Mouse (Mus musculus): ENCODE data around the gene Tedc1. TPM values are rescaled to one million over a fixed set of nuclear protein-coding genes. Genes with fewer than 3 reads are reported as not detected.

Gene Tedc1
- polyA plus RNA-seq, 1 experiment, result 23.8 TPM

- Histone ChIP-seq H3K27me3 (ENCODE audit: control insufficient read depth, insufficient read depth, insufficient read length) (no peaks in the 10 kb centered on the region), H3K36me3 (ENCODE audit: control insufficient read depth, insufficient read depth) (peaks cover 65% of the 10 kb centered on the region), H3K79me2 (ENCODE audit: control insufficient read depth, insufficient read depth) (peaks cover 32% of the 10 kb centered on the region), H3K79me3 (ENCODE audit: low read depth) (peaks cover 17% of the 10 kb centered on the region), H3ac (ENCODE audit: control insufficient read depth, insufficient read length, low read depth) (no peak overlapping the region), H3K4me3 (ENCODE audit: insufficient read depth, poor library complexity, severe bottlenecking) (no peak overlapping the region)
- TF ChIP-seq CEBPB (IDR thresholded peaks at IDR 0.05; ENCODE audit: low read depth) (no peak), FOSL1 (IDR thresholded peaks at IDR 0.05; ENCODE audit: insufficient read depth, low read length, poor library complexity, severe bottlenecking) (no peak), MYOG (IDR thresholded peaks at IDR 0.05; ENCODE audit: control insufficient read depth, extremely low read depth, insufficient read length) (no peak), MAX (IDR thresholded peaks at IDR 0.05) (no peak), MYOD1 (IDR thresholded peaks at IDR 0.05; ENCODE audit: control insufficient read depth, insufficient read length, low read depth) (no peak), CTCF (IDR thresholded peaks at IDR 0.05; ENCODE audit: control insufficient read depth, insufficient read depth, insufficient read length) (no peak), USF1 (IDR thresholded peaks at IDR 0.05; ENCODE audit: low read depth) (no peak)
Measured at GRCm38 (mm10) chr12:113114856-113115538, 41.2 kb upstream of the Tedc1 start.

DNA sequence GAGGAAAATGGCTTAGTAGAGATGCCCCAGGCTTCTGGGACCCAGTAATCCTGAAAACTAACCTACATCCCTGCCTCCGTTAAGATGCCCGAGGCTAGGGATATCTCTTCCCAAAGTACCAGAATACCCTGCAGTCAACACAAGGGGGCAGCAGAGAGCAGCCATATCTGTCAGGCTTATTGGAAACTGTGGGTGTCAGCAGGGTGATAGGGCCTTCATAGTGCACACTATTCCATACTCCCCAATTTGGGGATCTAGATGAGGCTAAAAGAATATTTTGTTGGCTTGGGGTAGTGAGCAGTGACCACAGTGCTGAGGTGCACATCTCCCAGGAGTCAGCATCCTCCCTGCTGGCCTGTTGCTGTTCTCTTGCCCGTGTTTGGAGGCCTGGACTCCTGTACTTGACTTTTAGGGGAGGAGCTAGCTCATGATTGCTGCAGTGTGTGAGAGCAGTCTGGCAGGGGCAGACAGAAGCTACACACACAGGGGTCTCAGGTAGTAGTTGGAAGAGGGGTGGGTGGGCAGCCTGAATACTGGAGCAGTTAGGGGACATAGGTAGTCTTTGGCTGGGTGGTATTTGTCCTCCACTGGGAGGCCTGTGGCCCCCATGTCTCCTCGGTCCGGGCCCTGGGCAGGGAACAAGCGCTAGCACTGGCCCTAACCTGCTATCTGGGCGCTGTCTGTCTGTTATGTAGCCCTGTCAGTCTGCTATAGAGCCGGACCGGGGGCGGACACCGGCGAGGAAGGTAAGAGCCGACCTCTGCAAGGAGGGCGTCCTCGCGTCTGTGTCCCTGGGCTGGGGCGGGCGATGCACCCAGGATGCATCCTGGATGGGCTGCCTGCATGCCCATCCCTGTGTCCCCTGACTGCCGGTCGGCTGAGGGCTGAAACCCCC lies 36.5 kb upstream of the Tedc1 start:
- H3K4me3 ChIP-seq (ENCODE audit: insufficient read depth, poor library complexity, severe bottlenecking), result no peak overlapping the region
- no peak for TF ChIP-seq MAX (IDR thresholded peaks at IDR 0.05)
- TF ChIP-seq CTCF (IDR thresholded peaks at IDR 0.05; ENCODE audit: control insufficient read depth, insufficient read depth, insufficient read length), result peak; percentile 62
- TF ChIP-seq MYOG (IDR thresholded peaks at IDR 0.05; ENCODE audit: control insufficient read depth, extremely low read depth, insufficient read length), result no peak
- TF ChIP-seq CEBPB (IDR thresholded peaks at IDR 0.05; ENCODE audit: low read depth), result no peak
- TF ChIP-seq USF1 (IDR thresholded peaks at IDR 0.05; ENCODE audit: low read depth), result no peak
- H3K79me2 ChIP-seq (ENCODE audit: control insufficient read depth, insufficient read depth), result peaks cover 12% of the 10 kb centered on the region
- H3K79me3 ChIP-seq (ENCODE audit: low read depth), result peaks cover 4% of the 10 kb centered on the region
- no peaks in the 10 kb centered on the region for H3K27me3 ChIP-seq (ENCODE audit: control insufficient read depth, insufficient read depth, insufficient read length)
- peaks cover 77% of the 10 kb centered on the region for H3K36me3 ChIP-seq (ENCODE audit: control insufficient read depth, insufficient read depth)
- no peak overlapping the region for H3ac ChIP-seq (ENCODE audit: control insufficient read depth, insufficient read length, low read depth)

- H3ac ChIP-seq (ENCODE audit: control insufficient read depth, insufficient read length, low read depth), result no peak overlapping the region
- H3K27me3 ChIP-seq (ENCODE audit: control insufficient read depth, insufficient read depth, insufficient read length), result no peaks in the 10 kb centered on the region
- H3K79me3 ChIP-seq (ENCODE audit: low read depth), result peaks cover 3% of the 10 kb centered on the region
- TF ChIP-seq USF1 (IDR thresholded peaks at IDR 0.05; ENCODE audit: low read depth) (no peak), CTCF (IDR thresholded peaks at IDR 0.05; ENCODE audit: control insufficient read depth, insufficient read depth, insufficient read length) (no peak), CEBPB (IDR thresholded peaks at IDR 0.05; ENCODE audit: low read depth) (no peak), MYOG (IDR thresholded peaks at IDR 0.05; ENCODE audit: control insufficient read depth, extremely low read depth, insufficient read length) (no peak), MAX (IDR thresholded peaks at IDR 0.05) (no peak)
- peaks cover 89% of the 10 kb centered on the region for H3K36me3 ChIP-seq (ENCODE audit: control insufficient read depth, insufficient read depth)
- H3K4me3 ChIP-seq (ENCODE audit: insufficient read depth, poor library complexity, severe bottlenecking), result no peak overlapping the region
- H3K79me2 ChIP-seq (ENCODE audit: control insufficient read depth, insufficient read depth), result peaks cover 9% of the 10 kb centered on the region
Measured at GRCm38 (mm10) chr12:113124726-113125125, 31.5 kb upstream of the Tedc1 start.

GRCm38 (mm10) chr12:113130732-113131131 lies 25.5 kb upstream of the Tedc1 start:
- TF ChIP-seq CEBPB (IDR thresholded peaks at IDR 0.05; ENCODE audit: low read depth) (no peak), FOSL1 (IDR thresholded peaks at IDR 0.05; ENCODE audit: insufficient read depth, low read length, poor library complexity, severe bottlenecking) (no peak), CTCF (IDR thresholded peaks at IDR 0.05; ENCODE audit: control insufficient read depth, insufficient read depth, insufficient read length) (no peak), USF1 (IDR thresholded peaks at IDR 0.05; ENCODE audit: low read depth) (no peak), MAX (IDR thresholded peaks at IDR 0.05) (no peak), MYOG (IDR thresholded peaks at IDR 0.05; ENCODE audit: control insufficient read depth, extremely low read depth, insufficient read length) (no peak), MYOD1 (IDR thresholded peaks at IDR 0.05; ENCODE audit: control insufficient read depth, insufficient read length, low read depth) (no peak)
- H3K79me2 ChIP-seq (ENCODE audit: control insufficient read depth, insufficient read depth), result no peaks in the 10 kb centered on the region

GRCm38 (mm10) chr12:113131601-113132000 lies 24.6 kb upstream of the Tedc1 start:
- H3K27me3 ChIP-seq (ENCODE audit: control insufficient read depth, insufficient read depth, insufficient read length), result no peaks in the 10 kb centered on the region
- no peak overlapping the region for H3K4me3 ChIP-seq (ENCODE audit: insufficient read depth, poor library complexity, severe bottlenecking)
- no peaks in the 10 kb centered on the region for H3K79me2 ChIP-seq (ENCODE audit: control insufficient read depth, insufficient read depth)
- peaks cover 2% of the 10 kb centered on the region for H3K79me3 ChIP-seq (ENCODE audit: low read depth)
- peaks cover 84% of the 10 kb centered on the region for H3K36me3 ChIP-seq (ENCODE audit: control insufficient read depth, insufficient read depth)
- H3ac ChIP-seq (ENCODE audit: control insufficient read depth, insufficient read length, low read depth), result no peak overlapping the region
- TF ChIP-seq MAX (IDR thresholded peaks at IDR 0.05) (no peak), CTCF (IDR thresholded peaks at IDR 0.05; ENCODE audit: control insufficient read depth, insufficient read depth, insufficient read length) (no peak), MYOD1 (IDR thresholded peaks at IDR 0.05; ENCODE audit: control insufficient read depth, insufficient read length, low read depth) (no peak), MYOG (IDR thresholded peaks at IDR 0.05; ENCODE audit: control insufficient read depth, extremely low read depth, insufficient read length) (no peak), CEBPB (IDR thresholded peaks at IDR 0.05; ENCODE audit: low read depth) (no peak), FOSL1 (IDR thresholded peaks at IDR 0.05; ENCODE audit: insufficient read depth, low read length, poor library complexity, severe bottlenecking) (no peak)

More at GRCm38 (mm10) chr12:113130732-113131131, 25.5 kb upstream of the Tedc1 start:
- Histone ChIP-seq H3K4me3 (ENCODE audit: insufficient read depth, poor library complexity, severe bottlenecking) (no peak overlapping the region), H3ac (ENCODE audit: control insufficient read depth, insufficient read length, low read depth) (no peak overlapping the region), H3K27me3 (ENCODE audit: control insufficient read depth, insufficient read depth, insufficient read length) (no peaks in the 10 kb centered on the region), H3K36me3 (ENCODE audit: control insufficient read depth, insufficient read depth) (peaks cover 86% of the 10 kb centered on the region), H3K79me3 (ENCODE audit: low read depth) (peaks cover 2% of the 10 kb centered on the region)

Measured in C2C12 (cell line).